Mouse (Mus musculus) common myeloid progenitor, adult 5-6 weeks (primary cell): Measurements from ENCODE around the gene Olfr1124. TPM values are rescaled to one million over a fixed set of nuclear protein-coding genes. Genes with fewer than 3 reads are reported as not detected.
"Not testable (repeated sequence)": the region's sequence is repeated elsewhere in the genome, so short reads cannot be mapped to it uniquely, and the experiment has no call there.

Experiments used
- ATAC-seq: replicated peaks from 2 replicates; pipeline ENCODE4 v1.8.0; 2016; ENCODE audit warnings: low read depth, mild to moderate bottlenecking, moderate TSS enrichment, inconsistent platforms; ENCODE audit not compliant: poor library complexity, severe bottlenecking
- total RNA-seq: library from RNA; stranded (forward); fragments of 200-1000, 187-1606 nt; gene quantifications from 2 replicates; pipeline ENCODE4 v1.2.3, GENCODE M21; 2017

Olfr1124 gene
- not detected in 2 replicates for total RNA-seq

- ATAC-seq = no peak
These were observed at the start of gene Olfr1124 for GRCm38 (mm10) chr2:87429975-87430374. TSS of gene Olfr1124 (plus strand) at chr2:87430275.

DNA sequence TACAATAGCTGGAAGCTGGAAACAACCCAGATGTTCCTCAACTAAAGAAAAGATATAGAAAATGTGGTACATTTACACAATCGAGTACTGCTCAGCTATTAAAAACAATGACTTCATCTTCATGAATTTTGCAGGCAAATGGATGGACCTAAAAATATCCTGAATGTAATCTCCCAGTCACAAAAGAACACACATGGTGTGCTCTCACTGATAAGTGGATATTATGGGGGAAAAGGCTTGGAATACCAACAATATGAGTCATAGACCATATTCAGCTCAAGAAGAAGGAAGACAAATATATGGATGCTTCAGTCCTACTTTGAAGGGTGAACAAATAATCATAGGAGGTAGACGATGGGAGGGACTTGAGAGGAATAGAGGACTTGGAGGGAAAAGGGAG lies 46.1 kb upstream of the Olfr1124 start:
- no peak for ATAC-seq

DNA sequence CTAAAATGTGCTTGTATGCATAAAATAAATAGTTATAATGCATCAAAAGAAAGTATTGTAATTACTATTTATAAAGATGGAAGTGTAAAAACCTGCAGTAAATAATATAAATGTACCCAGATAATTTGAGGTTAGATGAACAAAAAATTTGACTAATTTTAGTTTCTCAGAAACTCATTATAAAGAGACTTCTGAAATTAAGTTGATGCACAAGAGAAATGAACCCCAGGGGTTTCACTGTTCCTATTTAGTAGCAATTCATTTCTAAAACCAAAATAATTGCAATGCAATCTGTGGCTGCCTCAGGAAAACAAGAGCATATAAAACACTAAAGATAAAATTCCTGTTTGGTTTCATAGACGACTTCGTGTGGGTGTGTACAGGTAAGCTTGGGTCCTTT lies 44.5 kb upstream of the Olfr1124 start, which contains the start of gene Olfr1122:
Gene Olfr1122 (plus strand): TSS at position 301 of the 400 bp plus-strand sequence.
- no peak for ATAC-seq

- not testable (repeated sequence) for ATAC-seq
These were observed 36.5 kb upstream of the Olfr1124 start for GRCm38 (mm10) chr2:87393605-87394004.

DNA sequence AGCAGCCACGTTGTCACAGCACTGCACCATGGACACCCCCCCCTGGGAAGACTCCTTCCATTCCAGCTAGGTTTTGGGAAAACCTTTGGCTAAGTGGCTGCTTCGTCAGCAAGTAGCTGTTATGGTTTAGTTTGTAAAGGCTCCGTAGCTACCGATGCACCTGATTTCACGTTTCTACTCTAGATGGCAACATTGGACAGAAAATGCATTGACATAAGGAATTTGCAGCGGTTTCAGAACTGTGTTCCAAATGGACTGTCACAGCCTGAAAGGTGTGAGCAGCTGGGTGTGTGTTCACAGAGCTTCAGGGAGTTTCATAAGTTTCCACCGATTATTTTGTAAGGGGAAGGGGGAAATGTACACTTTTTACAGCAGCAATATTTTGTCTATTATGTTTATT lies 35.4 kb upstream of the Olfr1124 start:
- ATAC-seq = not testable (repeated sequence)

- no peak for ATAC-seq
These were observed 13.7 kb upstream of the Olfr1124 start, which contains the start of gene Olfr1123 for GRCm38 (mm10) chr2:87416335-87416734. TSS of gene Olfr1123 (plus strand) at chr2:87416635.

DNA sequence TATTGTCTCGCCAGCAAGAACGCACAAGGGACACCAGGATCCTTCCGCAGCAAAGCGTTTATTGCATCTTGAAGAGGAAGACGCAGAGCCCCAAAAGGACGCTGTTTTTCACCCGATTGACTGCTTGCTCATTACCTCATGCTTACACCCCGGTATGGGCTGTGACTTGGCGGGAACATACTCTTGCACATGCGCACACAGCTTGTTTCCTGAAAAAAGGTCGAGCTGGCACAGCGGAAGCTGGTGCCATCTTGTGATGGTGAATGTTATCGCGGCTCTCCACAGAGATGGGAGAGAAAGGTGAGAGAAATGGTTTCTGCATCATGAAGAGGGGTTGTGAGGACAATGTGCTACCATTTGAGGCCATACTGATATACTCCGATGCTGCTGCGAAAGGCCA lies 7.7 kb downstream of the Olfr1124 start:
- no peak for ATAC-seq

- no peak for ATAC-seq
These were observed 23.6 kb downstream of the Olfr1124 start, which contains the start of gene Olfr1126 for GRCm38 (mm10) chr2:87453662-87454061. TSS of gene Olfr1126 (plus strand) at chr2:87453962.

- no peak for ATAC-seq
These were observed 31.7 kb downstream of the Olfr1124 start for GRCm38 (mm10) chr2:87461769-87462168.

DNA sequence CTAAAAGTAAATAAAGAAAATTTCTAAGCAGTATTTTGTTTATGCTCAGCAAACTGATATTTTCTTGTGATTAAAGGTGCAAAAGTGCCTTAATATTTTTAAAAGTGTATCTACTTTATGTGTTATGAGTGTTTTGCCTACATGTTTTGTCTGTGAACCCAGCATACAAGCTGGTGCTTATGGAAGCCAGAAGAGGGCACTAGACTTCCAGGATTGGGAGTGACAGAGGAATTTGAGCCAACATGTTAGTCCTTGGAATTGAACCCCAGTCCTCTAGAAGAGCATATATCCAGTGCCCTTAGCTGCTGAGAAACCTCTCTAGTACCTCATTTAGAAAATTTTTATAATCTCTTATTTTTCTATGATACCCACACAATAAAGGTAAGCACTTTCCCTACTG lies 50.1 kb downstream of the Olfr1124 start:
- no peak for ATAC-seq

DNA sequence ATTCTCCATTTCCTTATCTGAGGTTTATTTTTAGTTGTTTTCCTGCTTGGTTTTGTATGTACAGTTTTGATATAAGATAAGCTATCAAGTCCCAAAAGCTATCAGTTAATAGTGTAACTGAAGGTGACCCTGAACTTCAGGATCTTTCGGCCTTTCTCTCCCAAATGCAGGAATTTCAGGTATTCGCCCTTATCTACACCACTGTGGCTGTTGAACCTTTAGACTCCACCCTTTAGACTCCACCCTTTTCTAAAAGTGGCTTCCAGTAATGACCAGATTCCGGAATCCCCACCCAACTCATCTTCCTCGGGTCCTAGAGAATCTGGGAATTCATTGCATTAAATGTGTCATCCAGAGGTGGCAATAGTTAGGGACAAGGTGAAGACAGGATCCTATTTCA lies 51.1 kb downstream of the Olfr1124 start:
- no peak for ATAC-seq

GRCm38 (mm10) chr2:87482276-87482675 lies 52.2 kb downstream of the Olfr1124 start:
- no peak for ATAC-seq

Other genes starting within 250 kb of the Olfr1124 start
- not detected in 2 replicates for gene Olfr1112, start 242.5 kb upstream of the Olfr1124 start, total RNA-seq
- not detected in 2 replicates for gene Olfr1113, start 221.3 kb upstream of the Olfr1124 start, total RNA-seq
- not detected in 2 replicates for gene Olfr1115, start 182.3 kb upstream of the Olfr1124 start, total RNA-seq
- gene Olfr1116, start 162.7 kb upstream of the Olfr1124 start, total RNA-seq = not detected in 2 replicates
- not detected in 2 replicates for gene Olfr1118, start 122.7 kb upstream of the Olfr1124 start, total RNA-seq
- gene Olfr1120, start 75.5 kb upstream of the Olfr1124 start, total RNA-seq = not detected in 2 replicates
- gene Olfr1121, start 60.4 kb upstream of the Olfr1124 start, total RNA-seq = not detected in 2 replicates
- not detected in 2 replicates for gene Olfr1122, start 44.4 kb upstream of the Olfr1124 start, total RNA-seq
- gene Olfr1123, start 13.6 kb upstream of the Olfr1124 start, total RNA-seq = not detected in 2 replicates
- gene Olfr1126, start 23.7 kb downstream of the Olfr1124 start, total RNA-seq = not detected in 2 replicates
- not detected in 2 replicates for gene Pramel7, start 66.8 kb downstream of the Olfr1124 start, total RNA-seq
- gene Pramel6, start 76.3 kb downstream of the Olfr1124 start, total RNA-seq = not detected in 2 replicates
- gene Olfr153, start 101.5 kb downstream of the Olfr1124 start, total RNA-seq = not detected in 2 replicates
- gene Olfr1128, start 115.3 kb downstream of the Olfr1124 start, total RNA-seq = not detected in 2 replicates
- not detected in 2 replicates for gene Olfr1129, start 143.6 kb downstream of the Olfr1124 start, total RNA-seq
- not detected in 2 replicates for gene Olfr1130, start 175.9 kb downstream of the Olfr1124 start, total RNA-seq
- gene Olfr1131, start 196.8 kb downstream of the Olfr1124 start, total RNA-seq = not detected in 2 replicates
- not detected in 2 replicates for gene Olfr1132, start 207.3 kb downstream of the Olfr1124 start, total RNA-seq
- not detected in 2 replicates for gene Olfr1133, start 217.1 kb downstream of the Olfr1124 start, total RNA-seq
- gene Olfr1134, start 228.2 kb downstream of the Olfr1124 start, total RNA-seq = not detected in 2 replicates
- not detected in 2 replicates for gene Olfr1135, start 243.4 kb downstream of the Olfr1124 start, total RNA-seq